Mouse (Mus musculus) olfactory bulb, adult 2 months (tissue): ENCODE results near the gene Pde6d. TPM values are rescaled to one million over a fixed set of nuclear protein-coding genes. Genes with fewer than 3 reads are reported as not detected.

Source experiments
- H3K27ac ChIP-seq: fragments of 200-500 bp; 2 replicates; pipeline ENCODE4 v1.5.1; 2012; ENCODE audit warnings: low read depth, low read length; ENCODE audit not compliant: insufficient read depth
- H3K4me1 ChIP-seq: fragments of 200-500 bp; 2 replicates; pipeline ENCODE4 v1.6.1; 2012; ENCODE audit warnings: low read length; ENCODE audit not compliant: control insufficient read depth, insufficient read depth
- H3K4me3 ChIP-seq: fragments of 200-500 bp; 2 replicates; pipeline ENCODE4 v1.5.1; 2012; ENCODE audit warnings: mild to moderate bottlenecking, low read depth, low read length, moderate library complexity; ENCODE audit not compliant: insufficient read depth
- CTCF ChIP-seq: fragments of 200-500 bp; IDR thresholded peaks from 2 replicates; pipeline ENCODE4 v1.5.1; 2012; ENCODE audit warnings: low read depth, mild to moderate bottlenecking, low read length, moderate library complexity; ENCODE audit not compliant: insufficient read depth
- POLR2A ChIP-seq: fragments of 200-500 bp; IDR thresholded peaks from 2 replicates; pipeline ENCODE4 v1.6.1; 2012; ENCODE audit warnings: mild to moderate bottlenecking, low read depth, low read length, moderate library complexity; ENCODE audit not compliant: insufficient read depth
- WGBS: fragments of 180-500 bp; shearing (Covaris S2); methylation state at CpG from one replicate; pipeline ENCODE4 v1.1.7; 2018; 5-methylcytosine and 5-hydroxymethylcytosine counted together
- polyA plus RNA-seq: library from polyadenylated mRNA; stranded (reverse); fragments of >200 nt; gene quantifications from 2 replicates; pipeline ENCODE4 v1.2.4, GENCODE M21; 2012; ENCODE audit warnings: low replicate concordance; ENCODE audit not compliant: missing spikeins, insufficient read depth, insufficient read length

The Pde6d gene
- polyA plus RNA-seq, 1 experiment = not detected

- 91% methylated on average over 4 of the region's 4 CpGs for WGBS
- no peak overlapping the region for H3K4me3 ChIP-seq
- no peak for TF ChIP-seq POLR2A
- TF ChIP-seq CTCF = no peak
- H3K4me1 ChIP-seq = peaks cover 13% of the 10 kb centered on the region
- H3K27ac ChIP-seq = no peak overlapping the region
These were observed 70.2 kb downstream of the Pde6d start for GRCm38 (mm10) chr1:86512154-86512720.

DNA sequence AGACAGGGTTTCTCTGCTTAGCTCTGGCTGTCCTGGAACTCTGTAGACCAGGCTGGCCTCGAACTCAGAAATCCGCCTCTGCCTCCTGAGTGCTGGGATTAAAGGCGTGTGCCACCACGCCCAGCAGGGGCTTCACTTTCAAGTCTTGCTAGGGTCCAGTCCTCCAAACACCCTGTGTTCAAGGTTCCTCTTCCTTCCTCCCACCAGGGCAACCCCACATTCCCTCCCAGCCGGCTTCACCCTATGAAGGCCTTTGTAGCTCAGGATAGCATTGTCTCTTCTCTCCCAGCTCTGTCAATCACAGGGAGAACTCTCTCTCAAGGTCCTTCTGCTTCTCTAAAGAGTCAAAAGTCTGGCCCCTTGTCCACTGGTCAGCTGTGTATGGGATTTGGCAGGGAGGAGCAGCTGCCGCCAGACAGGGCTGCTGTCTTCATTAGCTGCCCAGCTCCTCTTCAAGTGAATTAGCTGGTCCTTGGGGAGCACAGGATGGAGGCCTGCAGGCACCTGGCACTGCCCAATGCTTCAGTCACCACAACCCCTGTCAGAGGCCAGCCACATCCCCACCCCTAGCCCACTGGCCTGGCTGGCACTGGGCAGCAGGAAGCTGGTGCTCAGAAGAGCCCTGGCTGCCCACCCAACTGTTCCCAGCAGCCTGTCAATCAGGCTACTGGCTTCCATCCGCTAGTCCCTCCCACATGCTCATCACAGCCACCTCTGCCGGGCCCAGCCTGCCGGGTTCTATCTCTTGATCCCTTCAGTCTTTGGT lies 71.6 kb downstream of the Pde6d start:
- H3K27ac ChIP-seq = no peak overlapping the region
- no peak overlapping the region for H3K4me3 ChIP-seq
- H3K4me1 ChIP-seq = peaks cover 16% of the 10 kb centered on the region
- TF ChIP-seq CTCF (no peak), POLR2A (no peak)
- 71% methylated on average over 9 of the region's 9 CpGs for WGBS

- H3K27ac ChIP-seq = no peak overlapping the region
- no peak overlapping the region for H3K4me3 ChIP-seq
- WGBS = 91% methylated on average over 1 of the region's 1 CpGs
- TF ChIP-seq POLR2A = no peak
- TF ChIP-seq CTCF = no peak
- peaks cover 21% of the 10 kb centered on the region for H3K4me1 ChIP-seq
These were observed 72.2 kb downstream of the Pde6d start for GRCm38 (mm10) chr1:86510266-86510665.

GRCm38 (mm10) chr1:86509410-86509809 lies 73.0 kb downstream of the Pde6d start:
- Histone ChIP-seq H3K27ac (no peak overlapping the region; the same call in 1 of the 2 replicates), H3K4me1 (peaks cover 30% of the 10 kb centered on the region), H3K4me3 (no peak overlapping the region)
- peak; percentile 40; the same call in 1 of the 2 replicates for TF ChIP-seq CTCF
- no peak for TF ChIP-seq POLR2A
- WGBS = 20% methylated on average over 7 of the region's 7 CpGs

DNA sequence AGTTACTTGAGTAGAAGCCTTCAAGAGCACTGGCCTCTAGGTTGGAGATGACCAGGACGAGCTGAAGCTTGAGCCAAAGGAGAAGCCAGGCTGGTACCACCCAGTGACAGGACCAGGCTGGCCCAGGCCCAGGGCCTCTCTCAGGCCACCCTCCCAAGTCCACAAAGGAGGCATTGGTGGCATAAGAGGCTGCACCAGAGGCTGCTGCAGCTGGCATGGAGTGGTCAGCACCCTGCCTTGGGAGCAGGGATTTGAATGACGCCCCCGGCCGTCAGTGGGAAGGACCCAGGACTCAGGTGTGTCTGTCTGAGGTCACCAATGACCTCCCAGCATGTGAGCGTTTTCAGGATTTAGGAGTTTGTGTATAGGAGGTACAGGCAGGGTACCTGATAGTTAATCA lies 74.6 kb downstream of the Pde6d start:
- Histone ChIP-seq H3K27ac (no peak overlapping the region), H3K4me3 (no peak overlapping the region), H3K4me1 (peaks cover 39% of the 10 kb centered on the region)
- no peak for TF ChIP-seq CTCF
- TF ChIP-seq POLR2A = no peak
- 81% methylated on average over 5 of the region's 5 CpGs for WGBS

DNA sequence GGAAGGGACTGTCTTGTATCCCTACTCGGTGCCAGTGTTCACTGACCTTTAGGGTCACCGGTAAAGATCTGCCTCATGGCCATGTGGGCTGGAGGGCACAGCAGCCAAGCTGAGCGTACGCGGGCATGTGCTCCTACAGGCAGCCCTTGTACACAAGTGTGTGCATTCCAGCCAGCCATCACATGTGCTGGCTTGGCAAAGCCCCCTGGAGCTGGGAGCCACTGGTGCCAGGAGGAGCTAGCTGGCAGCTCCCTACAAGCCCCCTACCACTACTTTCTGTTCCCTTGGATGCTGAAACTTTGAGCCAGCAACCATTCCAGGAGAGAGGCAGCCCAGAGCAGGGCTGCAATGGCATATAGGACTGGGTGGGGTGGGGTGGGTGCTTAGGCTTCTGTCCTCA lies 76.0 kb downstream of the Pde6d start:
- no peak for TF ChIP-seq CTCF
- Histone ChIP-seq H3K27ac (no peak overlapping the region), H3K4me1 (peaks cover 44% of the 10 kb centered on the region), H3K4me3 (no peak overlapping the region)
- 78% methylated on average over 5 of the region's 5 CpGs for WGBS

- 50% methylated on average over 1 of the region's 1 CpGs for WGBS
- no peak overlapping the region for H3K4me3 ChIP-seq
- TF ChIP-seq POLR2A (no peak), CTCF (no peak)
These were observed 77.0 kb downstream of the Pde6d start for GRCm38 (mm10) chr1:86505461-86505860.

GRCm38 (mm10) chr1:86504697-86505421 lies 77.6 kb downstream of the Pde6d start:
- TF ChIP-seq POLR2A = no peak
- TF ChIP-seq CTCF = no peak
- WGBS = 29% methylated on average over 19 of the region's 19 CpGs
- peaks cover 43% of the 10 kb centered on the region for H3K4me1 ChIP-seq
- H3K4me3 ChIP-seq = peak overlapping the region; percentile 73
- peak overlapping the region; percentile 91 for H3K27ac ChIP-seq

More at GRCm38 (mm10) chr1:86505461-86505860, 77.0 kb downstream of the Pde6d start:
- H3K27ac ChIP-seq = peak overlapping the region; percentile 91; the same call in 1 of the 2 replicates
- H3K4me1 ChIP-seq = peaks cover 43% of the 10 kb centered on the region
